Mouse (Mus musculus) kidney, adult 2 months (tissue): ENCODE measurements around the gene Wfdc1. TPM values are rescaled to one million over a fixed set of nuclear protein-coding genes. Genes with fewer than 3 reads are reported as not detected.

Experiments
- DNase-seq: peaks from one replicate; pipeline ENCODE4 v3.0.0; 2021
- H3K27ac ChIP-seq: fragments of 200-500 bp; 2 replicates; pipeline ENCODE4 v1.5.1; 2012; ENCODE audit warnings: low read depth, low read length, control low read depth, inconsistent platforms; ENCODE audit not compliant: insufficient read depth
- H3K27me3 ChIP-seq: fragments of 200-500 bp; replicated peaks from 2 replicates; pipeline ENCODE4 v1.6.1; 2012; ENCODE audit warnings: mild to moderate bottlenecking, moderate library complexity, low read length, inconsistent platforms; ENCODE audit not compliant: control insufficient read depth, insufficient read depth
- H3K36me3 ChIP-seq: fragments of 200-500 bp; 2 replicates; pipeline ENCODE4 v1.6.1; 2012; ENCODE audit warnings: mild to moderate bottlenecking, moderate library complexity, low read length, inconsistent platforms; ENCODE audit not compliant: control insufficient read depth, insufficient read depth
- H3K4me1 ChIP-seq: fragments of 200-500 bp; 2 replicates; pipeline ENCODE4 v1.6.1; 2011; ENCODE audit warnings: low read length; ENCODE audit not compliant: control insufficient read depth, insufficient read depth
- H3K4me3 ChIP-seq: fragments of 200-500 bp; 2 replicates; pipeline ENCODE4 v1.5.1; 2011; ENCODE audit warnings: mild to moderate bottlenecking, low read depth, low read length, control low read depth; ENCODE audit not compliant: insufficient read depth
- CTCF ChIP-seq: fragments of 200-500 bp; conservative IDR thresholded peaks from 2 replicates; pipeline ENCODE4 v1.5.1; 2011; ENCODE audit warnings: low read depth, mild to moderate bottlenecking, control low read depth, low read length, moderate library complexity, mixed read lengths; ENCODE audit not compliant: insufficient read depth, insufficient read length
- POLR2A ChIP-seq: fragments of 200-500 bp; IDR thresholded peaks from one replicate; pipeline ENCODE4 v1.6.1; 2011; ENCODE audit warnings: low read depth, low read length, control low read depth
- WGBS: fragments of 180-500 bp; shearing (Covaris S2); methylation state at CpG from one replicate; pipeline ENCODE4 v1.1.7; 2018; 5-methylcytosine and 5-hydroxymethylcytosine counted together
- polyA plus RNA-seq: library from polyadenylated mRNA; depleted of rRNA; stranded (reverse); fragments of >200 nt; gene quantifications from 2 replicates; pipeline ENCODE4 v1.2.3, GENCODE M21; 2012; rRNA removed

Wfdc1 gene
- polyA plus RNA-seq, 1 experiment, result 8.4 TPM

GRCm38 (mm10) chr8:119736348-119736917 lies 70.3 kb downstream of the Wfdc1 start:
- DNase-seq, result no peak
- Histone ChIP-seq H3K36me3 (no peaks in the 10 kb centered on the region), H3K4me3 (no peak overlapping the region), H3K27me3 (no peaks in the 10 kb centered on the region), H3K4me1 (no peaks in the 10 kb centered on the region), H3K27ac (no peak overlapping the region)
- TF ChIP-seq POLR2A (no peak), CTCF (no peak)
- 86% methylated on average over 10 of the region's 10 CpGs for WGBS

DNA sequence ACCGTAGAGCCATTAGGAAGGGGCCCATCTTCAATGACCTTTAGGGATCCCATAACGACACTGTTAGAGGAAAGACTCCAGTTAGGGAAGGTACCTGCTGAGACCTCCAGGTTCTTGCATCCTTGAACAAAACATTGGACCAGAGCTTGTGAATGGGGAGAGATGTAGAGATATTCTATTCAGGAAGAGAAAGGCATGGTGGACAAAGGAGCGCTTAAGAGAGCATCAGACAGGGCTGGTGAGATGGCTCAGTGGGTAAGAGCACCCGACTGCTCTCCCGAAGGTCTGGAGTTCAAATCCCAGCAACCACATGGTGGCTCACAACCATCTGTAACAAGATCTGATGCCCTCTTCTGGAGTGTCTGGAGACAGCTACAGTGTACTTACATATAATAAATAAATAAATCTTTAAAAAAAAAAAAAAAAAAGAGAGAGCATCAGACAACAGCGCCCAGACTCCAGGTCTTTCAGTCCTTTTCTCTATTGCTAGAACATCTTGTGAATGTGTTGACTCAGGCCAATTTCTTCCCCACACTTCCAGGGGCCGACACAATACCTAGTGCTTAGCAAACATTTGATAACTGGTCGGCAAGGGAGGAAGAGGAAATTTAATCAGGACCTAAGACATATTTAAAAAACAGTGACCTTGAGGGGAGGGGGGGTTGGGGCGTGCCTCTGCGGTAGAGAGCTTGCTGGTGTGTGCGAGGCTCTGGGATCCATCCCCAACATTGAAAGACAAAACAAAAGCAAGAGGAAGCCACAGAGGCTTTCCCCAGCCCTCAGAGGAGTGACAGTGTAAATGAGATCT lies 71.1 kb downstream of the Wfdc1 start:
- 75% methylated on average over 11 of the region's 11 CpGs for WGBS
- H3K4me1 ChIP-seq, result no peaks in the 10 kb centered on the region
- no peak for DNase-seq
- no peaks in the 10 kb centered on the region for H3K27me3 ChIP-seq
- no peak overlapping the region for H3K27ac ChIP-seq
- H3K36me3 ChIP-seq, result no peaks in the 10 kb centered on the region
- no peak for TF ChIP-seq POLR2A
- TF ChIP-seq CTCF, result no peak
- no peak overlapping the region for H3K4me3 ChIP-seq

Other genes starting within 250 kb of the Wfdc1 start
- 115 and 194 TPM in 2 replicates for gene Osgin1, start 232.2 kb upstream of the Wfdc1 start, polyA plus RNA-seq
- gene Necab2, start 219.6 kb upstream of the Wfdc1 start, polyA plus RNA-seq, result 0.07 and 0.11 TPM in 2 replicates
- gene Slc38a8, start 164.7 kb upstream of the Wfdc1 start, polyA plus RNA-seq, result 0.08 TPM in 1 of 2 replicates, not detected in the other
- 58.0 and 67.3 TPM in 2 replicates for gene Mbtps1, start 107.6 kb upstream of the Wfdc1 start, polyA plus RNA-seq
- gene Hsdl1, start 91.2 kb upstream of the Wfdc1 start, polyA plus RNA-seq, result 20.0 and 23.1 TPM in 2 replicates
- gene Dnaaf1, start 91.1 kb upstream of the Wfdc1 start, polyA plus RNA-seq, result 0.42 and 0.57 TPM in 2 replicates
- 10.2 and 12.8 TPM in 2 replicates for gene Taf1c, start 61.1 kb upstream of the Wfdc1 start, polyA plus RNA-seq
- gene Adad2, start 53.6 kb upstream of the Wfdc1 start, polyA plus RNA-seq, result not detected in 2 replicates
- gene Kcng4, start 30.7 kb upstream of the Wfdc1 start, polyA plus RNA-seq, result 0.56 and 0.58 TPM in 2 replicates
- 0.24 and 0.52 TPM in 2 replicates for gene Atp2c2, start 33.6 kb downstream of the Wfdc1 start, polyA plus RNA-seq
- gene Tldc1, start 112.1 kb downstream of the Wfdc1 start, polyA plus RNA-seq, result 11.6 and 12.6 TPM in 2 replicates
- gene Cotl1, start 174.2 kb downstream of the Wfdc1 start, polyA plus RNA-seq, result 427 and 463 TPM in 2 replicates
- 37.7 and 52.4 TPM in 2 replicates for gene Klhl36, start 195.9 kb downstream of the Wfdc1 start, polyA plus RNA-seq
- 121 and 135 TPM in 2 replicates for gene Usp10, start 244.0 kb downstream of the Wfdc1 start, polyA plus RNA-seq
- gene Gm20388, start 244.5 kb downstream of the Wfdc1 start, polyA plus RNA-seq, result 49.7 and 53.6 TPM in 2 replicates